Mouse (Mus musculus): ENCODE data around the gene Steap4. TPM values are rescaled to one million over a fixed set of nuclear protein-coding genes. Genes with fewer than 3 reads are reported as not detected.
"Not testable (repeated sequence)": the region's sequence is repeated elsewhere in the genome, so short reads cannot be mapped to it uniquely, and the experiment has no call there.

The Steap4 gene
- 10 to 100 TPM; 17.5 to 23.2 TPM for total RNA-seq (2021)
- long read RNA-seq, experiment 1, transcript Steap4-201 (5 exons, 3,155 nt), result major isoform, 8 of 9 reads
- long read RNA-seq, experiment 1, partial matches to known transcripts, result 1 of 9 reads
- long read RNA-seq, experiment 1, other reads (novel, unspliced or antisense), result 0 of 9 reads
- long read RNA-seq, experiment 2, transcript Steap4-201 (5 exons, 3,155 nt), result major isoform, 19 of 23 reads
- long read RNA-seq, experiment 2, partial matches to known transcripts, result 3 of 23 reads
- long read RNA-seq, experiment 2, other reads (novel, unspliced or antisense), result 1 of 23 reads

GRCm38 (mm10) chr5:7960176-7960575 lies at the start of gene Steap4:
Gene Steap4, plus strand, starts transcription at chr5:7960457.
- peak; percentile 79 for DNase-seq

- DNase-seq, result no peak
These were observed 48.3 kb upstream of the Steap4 start for GRCm38 (mm10) chr5:7911975-7912374.

- no peak for DNase-seq
These were observed 42.6 kb upstream of the Steap4 start for GRCm38 (mm10) chr5:7917501-7918295.

- peak; percentile 16 for DNase-seq
These were observed 42.0 kb upstream of the Steap4 start for GRCm38 (mm10) chr5:7918296-7918579.

- DNase-seq, result no peak
These were observed 40.6 kb upstream of the Steap4 start for GRCm38 (mm10) chr5:7919681-7920080.

- DNase-seq, result no peak
These were observed 37.5 kb upstream of the Steap4 start for GRCm38 (mm10) chr5:7922751-7923150.

- peak; percentile 24 for DNase-seq
These were observed 36.6 kb upstream of the Steap4 start for GRCm38 (mm10) chr5:7923666-7924065.

GRCm38 (mm10) chr5:7932234-7933221 lies 27.7 kb upstream of the Steap4 start:
- DNase-seq, result no peak

- DNase-seq, result not testable (repeated sequence)
These were observed 26.8 kb upstream of the Steap4 start for GRCm38 (mm10) chr5:7933495-7933894.

- no peak for DNase-seq
These were observed 26.2 kb upstream of the Steap4 start for GRCm38 (mm10) chr5:7933933-7934675.

- DNase-seq, result no peak
These were observed 5.4 kb upstream of the Steap4 start for GRCm38 (mm10) chr5:7954838-7955237.

- no peak for DNase-seq
These were observed 4.8 kb upstream of the Steap4 start for GRCm38 (mm10) chr5:7955371-7955966.

GRCm38 (mm10) chr5:7958061-7958460 lies 2.2 kb upstream of the Steap4 start:
- DNase-seq, result no peak

- DNase-seq, result no peak
These were observed 971 bp upstream of the Steap4 start for GRCm38 (mm10) chr5:7959286-7959685.

- no peak for DNase-seq
These were observed 856 bp downstream of the Steap4 start for GRCm38 (mm10) chr5:7961113-7961512.

GRCm38 (mm10) chr5:7965281-7965680 lies 5.0 kb downstream of the Steap4 start:
- DNase-seq, result no peak

GRCm38 (mm10) chr5:7968152-7968551 lies 7.9 kb downstream of the Steap4 start:
- DNase-seq, result no peak

- DNase-seq, result no peak
These were observed 12.0 kb downstream of the Steap4 start for GRCm38 (mm10) chr5:7972266-7972665.

GRCm38 (mm10) chr5:7974522-7975197 lies 14.4 kb downstream of the Steap4 start:
- DNase-seq, result no peak

- DNase-seq, result no peak
These were observed 20.3 kb downstream of the Steap4 start for GRCm38 (mm10) chr5:7980586-7980985.

- no peak for DNase-seq
These were observed 27.7 kb downstream of the Steap4 start for GRCm38 (mm10) chr5:7987962-7988361.

All from gastrocnemius, postnatal 25 days (tissue).